Mouse (Mus musculus) megakaryocyte, embryonic 14.5 days (primary cell): ENCODE results near the gene Clec2l.

Experiments
- FLI1 ChIP-seq: IDR thresholded peaks from 2 replicates; pipeline ENCODE4 v1.6.1; 2012; ENCODE audit warnings: low read length, inconsistent platforms, mixed read lengths
- GATA1 ChIP-seq: IDR thresholded peaks from 3 replicates; pipeline ENCODE4 v1.6.1; 2012; ENCODE audit warnings: mixed read lengths, low read length, inconsistent platforms, borderline replicate concordance

DNA sequence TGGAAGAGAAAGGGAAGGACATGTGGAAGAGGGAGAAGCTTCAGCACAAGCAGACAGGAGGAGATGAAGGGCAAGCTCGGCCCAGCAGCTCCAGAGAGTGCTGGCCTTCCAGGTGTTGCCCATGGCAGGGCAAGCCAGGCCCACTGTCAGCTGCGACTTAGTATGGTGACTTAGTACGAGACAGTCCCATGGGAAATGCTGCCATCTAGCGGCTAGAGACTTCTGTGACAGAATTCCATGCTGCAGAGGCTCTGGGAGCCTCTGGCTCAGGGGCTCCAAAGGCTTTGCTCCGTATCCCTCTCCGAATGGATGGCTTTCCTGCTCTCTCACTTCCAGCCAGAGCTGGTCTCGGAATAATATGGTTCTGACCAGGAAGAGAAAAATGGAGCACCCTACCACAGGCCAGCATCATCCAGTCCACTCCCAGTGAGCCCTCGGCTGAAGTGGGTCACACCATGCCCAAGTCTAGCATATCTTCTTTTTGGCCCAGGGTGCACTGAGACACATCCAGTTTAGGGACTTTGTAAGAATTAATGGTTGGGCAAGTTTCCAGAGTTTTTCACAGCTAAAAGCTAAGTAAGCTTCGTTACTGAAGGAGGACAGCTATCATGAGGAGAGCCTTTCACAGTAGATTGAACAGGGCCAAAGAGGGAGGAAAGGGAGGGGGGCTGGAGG lies 32.6 kb downstream of the Clec2l start:
- TF ChIP-seq GATA1 (no peak), FLI1 (no peak)
